Mouse (Mus musculus) c-Kit-positive CD71-negative TER-119-negative erythroid progenitor cells, embryonic 14.5 days (primary cell): ENCODE data around the gene Slc5a6.

ENCODE experiments used
- DNase-seq: peaks from one replicate; pipeline ENCODE4 v3.0.0-alpha.2; 2013; ENCODE audit warnings: low read depth

Slc5a6 gene

DNA sequence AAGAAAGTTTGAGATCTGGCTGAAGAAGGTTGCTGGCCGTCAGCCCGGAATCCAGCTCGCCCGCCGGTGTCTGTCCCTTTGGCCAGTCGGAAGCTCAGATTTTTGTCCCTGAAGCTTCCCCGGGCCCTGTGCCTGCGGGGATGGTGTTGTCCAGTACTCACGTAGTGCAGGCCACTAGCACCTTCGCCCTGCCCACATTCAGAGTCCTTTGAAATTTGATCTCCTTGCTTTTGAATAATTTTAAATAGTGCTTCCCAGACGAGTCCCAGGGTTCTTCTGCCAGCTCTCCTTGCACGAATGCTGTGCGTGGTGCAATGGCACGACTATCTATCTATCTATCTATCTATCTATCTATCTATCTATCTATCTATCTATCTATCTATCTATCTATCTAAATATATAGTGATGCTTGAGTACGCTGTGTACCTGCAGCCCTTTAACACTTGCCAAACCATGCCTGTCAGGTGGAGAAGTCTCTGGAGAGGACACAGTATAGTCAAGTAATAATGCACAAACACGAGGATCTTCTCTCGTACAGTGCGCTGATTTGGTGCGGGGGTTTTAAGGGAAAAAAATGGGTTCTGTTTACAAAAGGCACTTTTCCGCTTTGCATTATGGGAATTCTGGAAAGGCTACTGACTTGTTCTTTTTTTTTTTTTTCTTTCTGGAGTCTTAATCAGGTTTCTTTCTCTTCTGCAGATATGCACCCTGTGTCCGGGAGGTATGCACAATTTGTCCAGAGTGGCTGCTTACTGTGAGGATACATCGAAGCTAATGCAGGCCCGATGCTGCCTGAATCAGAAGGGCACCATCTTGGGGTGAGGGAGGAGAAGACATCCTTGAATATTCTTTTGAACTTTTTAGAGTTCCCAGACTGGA is at the start of gene Slc5a6:
Slc5a6 (minus strand) TSS at position 162 of the 879 bp plus-strand sequence.
- peak; percentile 54 for DNase-seq

- no peak for DNase-seq
Measured at GRCm38 (mm10) chr5:31095711-31096480, 47.2 kb upstream of the Slc5a6 start.

DNA sequence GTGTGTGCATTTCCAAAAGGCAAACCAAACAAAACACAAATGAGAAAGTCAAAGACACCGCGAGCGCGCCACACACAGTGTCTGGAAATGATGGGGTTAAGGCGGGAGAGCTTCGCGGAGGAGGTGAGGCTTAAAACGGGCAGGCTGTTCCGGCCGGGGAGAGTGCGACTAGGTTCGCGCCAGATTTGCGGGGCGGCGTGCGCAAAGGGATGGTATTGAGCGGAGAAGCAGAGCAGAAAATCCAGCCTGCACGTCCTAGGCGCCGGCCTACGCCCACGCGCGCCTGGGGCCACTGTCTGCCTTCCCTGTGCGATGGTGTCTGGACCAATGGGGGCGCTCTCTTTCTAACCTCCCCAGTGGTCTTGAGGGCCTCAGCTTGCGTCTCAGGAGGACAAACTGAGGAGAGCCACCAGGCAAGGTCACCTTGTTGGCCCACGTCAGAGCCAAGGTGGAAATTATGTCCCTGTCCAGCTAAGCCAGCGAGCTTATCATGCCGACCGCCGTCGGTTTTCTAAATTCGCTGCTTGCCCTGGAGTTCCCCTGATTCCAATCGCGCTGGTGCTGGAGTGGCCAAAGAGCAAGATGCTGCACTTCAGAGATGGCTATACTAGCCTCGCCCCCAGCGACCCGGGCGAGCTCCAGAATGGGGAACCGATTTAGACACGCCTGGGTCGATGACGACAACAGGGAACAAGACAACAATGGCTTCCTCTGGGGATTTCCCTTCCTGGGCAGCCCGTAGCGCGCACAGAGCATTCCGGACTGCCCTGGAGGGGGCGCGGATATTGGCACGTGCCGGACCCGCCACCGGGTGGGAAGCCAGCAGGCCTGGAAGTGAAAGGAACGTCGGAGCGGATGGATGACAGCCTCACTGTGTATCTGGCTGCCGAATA is 46.3 kb upstream of the Slc5a6 start:
- DNase-seq, result peak; percentile 68

- no peak for DNase-seq
Measured at GRCm38 (mm10) chr5:31094100-31094798, 45.5 kb upstream of the Slc5a6 start.

DNA sequence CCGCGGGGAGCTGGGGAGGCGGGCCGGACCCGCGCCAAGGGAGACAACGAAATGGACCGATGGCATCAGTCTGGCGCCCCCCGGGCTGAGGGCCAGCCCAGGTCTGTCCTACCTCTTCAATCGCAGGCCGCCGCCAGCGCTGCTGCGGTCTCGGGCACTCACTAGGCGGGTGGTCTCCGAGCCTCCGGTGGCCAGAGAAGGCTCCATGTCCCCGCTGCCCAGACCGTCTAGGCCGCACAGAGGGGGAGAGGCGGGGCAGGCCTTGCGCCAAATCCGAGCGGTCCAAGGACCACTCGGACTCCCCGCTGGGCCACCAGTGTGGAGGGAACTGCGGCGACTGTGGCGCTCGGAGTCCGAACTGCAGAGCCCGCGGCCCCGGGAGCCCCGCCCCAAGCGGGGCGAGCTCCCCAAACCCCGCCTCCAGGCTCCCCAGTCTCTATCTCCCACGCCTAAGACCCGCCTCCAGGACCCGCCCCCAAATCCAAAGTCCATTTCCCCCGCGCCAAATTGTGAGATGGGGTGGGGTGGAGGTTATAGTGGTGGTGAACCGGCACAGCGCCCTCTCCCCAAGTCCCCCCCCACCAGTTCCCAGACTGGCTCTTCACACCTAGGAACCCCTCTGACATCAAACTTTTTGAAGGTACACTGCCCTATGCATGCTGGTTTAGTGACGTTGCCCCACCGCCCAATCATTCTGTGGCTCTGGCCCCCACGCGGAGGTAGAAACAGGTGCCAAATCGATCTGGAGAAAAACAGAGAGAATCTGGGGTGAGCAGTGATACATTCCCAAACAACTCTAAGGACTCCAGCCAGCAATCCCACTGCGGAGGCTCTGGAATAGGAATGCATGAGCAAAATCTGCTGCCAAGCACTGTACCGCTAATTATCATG is 44.7 kb upstream of the Slc5a6 start:
- no peak for DNase-seq

DNA sequence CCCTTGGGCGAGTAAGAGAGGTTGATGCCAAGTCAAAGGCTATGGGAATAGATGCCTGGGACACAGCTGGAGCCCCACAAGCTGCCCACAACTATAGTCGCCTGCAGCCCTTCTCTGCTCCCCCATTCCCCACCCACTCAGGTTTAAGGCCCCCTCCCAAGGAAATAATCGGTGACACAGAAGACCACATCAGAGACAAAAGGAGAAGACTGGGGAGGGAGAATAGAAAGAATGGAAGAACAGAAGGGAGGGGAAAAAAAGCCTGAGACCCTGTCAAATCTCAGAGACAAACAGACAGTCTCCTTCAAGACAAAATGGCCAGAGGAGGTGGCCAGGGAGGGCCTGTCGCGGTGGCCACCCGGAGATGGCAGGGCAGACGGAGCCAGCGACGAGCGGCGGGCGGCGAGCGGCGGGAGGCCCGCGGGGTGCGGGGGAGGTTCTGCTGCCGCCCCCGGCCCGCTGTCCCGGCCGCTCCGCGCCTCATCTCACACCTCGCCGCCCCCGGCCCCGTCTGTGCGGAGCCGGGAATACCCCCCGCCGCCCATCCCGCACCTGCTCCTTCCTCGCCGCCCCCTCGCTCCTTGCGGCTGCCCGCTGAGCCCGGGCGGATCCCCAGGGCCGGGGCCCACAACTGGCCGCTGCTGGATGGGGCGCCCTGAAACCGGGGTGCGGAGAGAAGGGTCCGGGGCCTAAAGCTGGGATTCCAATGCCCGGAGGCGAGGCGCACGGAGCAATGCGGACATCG is 43.7 kb upstream of the Slc5a6 start:
- no peak for DNase-seq

DNA sequence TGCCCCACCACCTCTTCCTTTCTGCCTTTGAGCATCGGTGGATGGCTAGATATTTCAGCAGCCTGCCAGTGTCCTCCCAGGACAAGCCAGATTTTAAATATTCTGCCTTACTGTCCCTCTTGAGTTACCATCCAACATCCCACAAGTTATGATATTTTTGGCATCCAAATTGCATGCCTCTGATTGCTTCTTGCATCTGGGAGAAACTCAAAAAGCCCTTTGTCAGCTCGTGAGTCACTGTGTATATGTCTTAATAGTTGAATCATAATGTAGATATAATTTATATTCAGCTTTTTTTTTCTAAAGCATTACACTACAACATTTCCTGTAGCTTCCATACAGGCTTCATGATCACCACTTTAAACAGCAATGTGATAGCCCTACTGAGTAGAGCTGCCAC is 38.4 kb upstream of the Slc5a6 start:
- DNase-seq, result no peak

DNA sequence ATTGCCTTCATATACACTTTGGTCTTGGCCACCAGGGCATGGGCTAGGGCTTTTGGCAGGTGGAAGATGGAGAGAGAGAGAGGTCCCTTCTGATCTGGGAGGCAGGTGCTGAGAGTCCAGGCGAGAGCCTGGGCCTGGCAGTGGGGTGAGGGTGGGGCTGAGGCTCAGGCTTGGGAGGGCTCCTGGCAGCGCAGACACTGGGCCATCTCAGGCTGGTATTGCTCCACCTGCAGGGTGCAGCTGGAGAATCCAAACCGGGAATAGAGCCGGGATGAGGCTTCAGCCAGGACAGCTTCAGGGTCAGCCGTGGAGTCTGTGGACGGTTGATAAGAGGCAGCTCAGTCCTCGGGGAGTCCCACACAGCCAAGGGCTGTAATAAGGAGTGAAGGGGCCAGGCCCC is 37.9 kb upstream of the Slc5a6 start:
- no peak for DNase-seq

- DNase-seq, result no peak
Measured at GRCm38 (mm10) chr5:31083949-31084348, 35.2 kb upstream of the Slc5a6 start.

GRCm38 (mm10) chr5:31082935-31083625 is 34.4 kb upstream of the Slc5a6 start:
- no peak for DNase-seq

- DNase-seq, result peak; percentile 68
Measured at GRCm38 (mm10) chr5:31082355-31082754, 33.6 kb upstream of the Slc5a6 start.

DNA sequence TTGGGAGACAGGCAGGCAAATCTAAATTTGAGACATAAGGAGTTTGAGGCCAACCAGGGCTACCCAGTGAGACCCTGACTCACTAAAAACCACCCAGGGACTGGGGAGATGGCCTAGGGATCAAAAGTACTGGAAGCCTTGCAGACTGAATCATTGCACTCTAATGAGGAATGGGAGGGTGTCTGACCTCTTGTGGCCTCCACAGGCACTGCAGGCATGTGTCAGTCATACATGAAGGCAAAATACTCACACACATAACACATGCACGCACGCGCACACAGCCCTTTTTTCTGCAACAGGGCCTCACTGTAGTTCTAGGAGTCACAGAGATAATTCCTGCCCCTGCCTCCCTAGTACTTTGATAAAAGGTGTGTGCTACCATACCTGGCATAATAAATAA is 32.7 kb upstream of the Slc5a6 start:
- DNase-seq, result peak; percentile 60

GRCm38 (mm10) chr5:31080795-31081164 is 32.1 kb upstream of the Slc5a6 start:
- DNase-seq, result no peak

GRCm38 (mm10) chr5:31080059-31080794 is 31.5 kb upstream of the Slc5a6 start:
- DNase-seq, result no peak

DNA sequence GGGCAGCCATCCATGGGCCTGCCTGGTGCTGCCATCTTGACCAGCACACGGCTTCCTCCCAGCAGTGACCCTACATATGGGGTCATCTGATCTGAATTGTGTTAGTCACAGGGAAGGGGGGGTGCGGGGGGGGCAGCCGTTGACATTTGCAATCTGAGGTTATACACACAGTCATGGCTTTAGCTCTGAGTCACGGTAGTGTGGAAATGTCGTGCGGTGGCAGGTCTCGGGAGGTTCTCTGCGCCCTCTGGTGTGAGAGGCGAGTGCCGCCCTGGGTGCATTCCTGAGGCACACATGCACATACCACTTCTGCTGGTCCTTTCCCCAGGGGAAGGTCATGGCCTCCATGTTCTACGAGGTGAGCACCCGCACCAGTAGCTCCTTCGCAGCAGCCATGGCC is 27.6 kb upstream of the Slc5a6 start:
- DNase-seq, result no peak

- no peak for DNase-seq
Measured at GRCm38 (mm10) chr5:31073176-31073575, 24.5 kb upstream of the Slc5a6 start.

DNA sequence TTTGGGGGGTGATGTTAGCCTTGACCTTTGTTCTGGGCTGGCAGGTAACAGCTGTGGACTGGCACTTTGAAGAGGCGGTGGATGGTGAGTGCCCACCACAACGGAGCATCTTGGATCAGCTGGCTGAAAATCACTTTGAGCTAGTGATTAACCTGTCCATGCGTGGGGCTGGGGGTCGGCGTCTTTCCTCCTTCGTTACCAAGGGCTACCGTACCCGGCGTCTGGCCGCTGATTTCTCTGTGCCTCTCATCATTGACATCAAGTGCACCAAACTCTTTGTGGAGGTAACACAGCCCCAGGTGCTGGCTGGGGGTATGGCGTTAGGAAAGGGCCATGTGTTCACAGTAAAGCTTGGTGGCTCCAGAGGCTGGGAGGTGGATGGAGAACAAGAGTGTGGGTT is 23.1 kb upstream of the Slc5a6 start:
- DNase-seq, result no peak

- no peak for DNase-seq
Measured at GRCm38 (mm10) chr5:31071059-31071458, 22.3 kb upstream of the Slc5a6 start.

DNA sequence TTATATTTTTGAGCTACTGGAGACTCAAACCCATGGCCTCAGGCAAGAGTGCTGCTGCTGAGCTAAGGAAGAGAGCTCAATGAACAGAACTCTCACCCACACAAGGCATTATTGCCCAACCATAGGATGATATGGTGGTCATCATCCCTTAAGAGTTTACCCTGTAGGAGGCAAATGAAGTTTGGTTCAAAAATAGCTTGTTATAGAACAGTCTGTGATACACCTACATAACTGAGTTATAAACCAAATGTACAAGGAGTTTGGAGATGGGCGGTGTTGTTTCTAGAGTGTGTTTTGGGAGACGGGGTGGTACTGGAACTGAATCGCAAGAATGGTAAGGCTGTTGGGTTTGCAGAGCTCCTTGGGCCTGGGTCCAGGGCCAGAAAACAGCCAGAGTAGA is 21.1 kb upstream of the Slc5a6 start:
- DNase-seq, result no peak
